Mouse (Mus musculus) limb, embryonic 12.5 days (tissue): Measurements from ENCODE around the gene Cad. TPM values are rescaled to one million over a fixed set of nuclear protein-coding genes. Genes with fewer than 3 reads are reported as not detected.

Source experiments
- ATAC-seq: fragments of 200-750 bp; cut with Nextera tagmentation; 2 replicates; pipeline ENCODE4 v1.8.0; 2017; ENCODE audit warnings: low read depth, moderate TSS enrichment; ENCODE audit not compliant: insufficient number of reproducible peaks, insufficient read depth, low FRiP score, low TSS enrichment
- H3K27ac ChIP-seq: fragments of 300-500 bp; sonication (generic); 2 replicates; pipeline ENCODE4 v1.5.1; 2016; ENCODE audit warnings: mild to moderate bottlenecking, moderate library complexity
- H3K27me3 ChIP-seq: fragments of 300-500 bp; sonication (generic); 2 replicates; pipeline ENCODE4 v1.6.1; 2016; ENCODE audit warnings: mild to moderate bottlenecking, moderate library complexity
- H3K36me3 ChIP-seq: fragments of 300-500 bp; sonication (generic); 2 replicates; pipeline ENCODE4 v1.6.1; 2016; ENCODE audit warnings: mild to moderate bottlenecking, moderate library complexity
- H3K4me1 ChIP-seq: fragments of 300-500 bp; sonication (generic); replicated peaks from 2 replicates; pipeline ENCODE4 v1.6.1; 2016
- H3K4me2 ChIP-seq: fragments of 300-500 bp; sonication (generic); 2 replicates; pipeline ENCODE4 v1.6.1; 2016; ENCODE audit warnings: mild to moderate bottlenecking, moderate library complexity
- H3K4me3 ChIP-seq: fragments of 300-500 bp; sonication (generic); replicated peaks from 2 replicates; pipeline ENCODE4 v1.5.1; 2016; ENCODE audit warnings: mild to moderate bottlenecking
- H3K9ac ChIP-seq: fragments of 300-500 bp; sonication (generic); replicated peaks from 2 replicates; pipeline ENCODE4 v1.6.1; 2016; ENCODE audit warnings: mild to moderate bottlenecking, moderate library complexity
- H3K9me3 ChIP-seq: fragments of 300-500 bp; sonication (generic); 2 replicates; pipeline ENCODE4 v1.6.1; 2016; ENCODE audit warnings: mild to moderate bottlenecking, moderate library complexity
- WGBS: fragments of 180-500 bp; shearing (Covaris S2); methylation state at CpG from one replicate; pipeline ENCODE4 v1.1.7; 2016; 5-methylcytosine and 5-hydroxymethylcytosine counted together
- polyA plus RNA-seq: library from polyadenylated mRNA; unstranded; fragments of >200 nt; fragmentation: Nextera tagmentation; extraction: Ambion mirVana; gene quantifications from 2 replicates; pipeline ENCODE4 v1.2.1, GENCODE M21; 2016

Gene Cad
- polyA plus RNA-seq, 1 experiment from 2014 or later: 48.0 TPM

DNA sequence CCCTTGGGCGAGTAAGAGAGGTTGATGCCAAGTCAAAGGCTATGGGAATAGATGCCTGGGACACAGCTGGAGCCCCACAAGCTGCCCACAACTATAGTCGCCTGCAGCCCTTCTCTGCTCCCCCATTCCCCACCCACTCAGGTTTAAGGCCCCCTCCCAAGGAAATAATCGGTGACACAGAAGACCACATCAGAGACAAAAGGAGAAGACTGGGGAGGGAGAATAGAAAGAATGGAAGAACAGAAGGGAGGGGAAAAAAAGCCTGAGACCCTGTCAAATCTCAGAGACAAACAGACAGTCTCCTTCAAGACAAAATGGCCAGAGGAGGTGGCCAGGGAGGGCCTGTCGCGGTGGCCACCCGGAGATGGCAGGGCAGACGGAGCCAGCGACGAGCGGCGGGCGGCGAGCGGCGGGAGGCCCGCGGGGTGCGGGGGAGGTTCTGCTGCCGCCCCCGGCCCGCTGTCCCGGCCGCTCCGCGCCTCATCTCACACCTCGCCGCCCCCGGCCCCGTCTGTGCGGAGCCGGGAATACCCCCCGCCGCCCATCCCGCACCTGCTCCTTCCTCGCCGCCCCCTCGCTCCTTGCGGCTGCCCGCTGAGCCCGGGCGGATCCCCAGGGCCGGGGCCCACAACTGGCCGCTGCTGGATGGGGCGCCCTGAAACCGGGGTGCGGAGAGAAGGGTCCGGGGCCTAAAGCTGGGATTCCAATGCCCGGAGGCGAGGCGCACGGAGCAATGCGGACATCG is 37.8 kb downstream of the Cad start:
- peak overlapping the region; percentile 43 for H3K4me3 ChIP-seq
- H3K27ac ChIP-seq: no peak overlapping the region
- peaks cover 30% of the 10 kb centered on the region for H3K4me1 ChIP-seq
- H3K9ac ChIP-seq: peak overlapping the region; percentile 52
- ATAC-seq: no peak
- H3K36me3 ChIP-seq: no peaks in the 10 kb centered on the region
- peak overlapping the region; percentile 69 for H3K4me2 ChIP-seq
- no peaks in the 10 kb centered on the region for H3K9me3 ChIP-seq
- 3% methylated on average over 52 of the region's 53 CpGs for WGBS
- peaks cover 100% of the 10 kb centered on the region for H3K27me3 ChIP-seq

DNA sequence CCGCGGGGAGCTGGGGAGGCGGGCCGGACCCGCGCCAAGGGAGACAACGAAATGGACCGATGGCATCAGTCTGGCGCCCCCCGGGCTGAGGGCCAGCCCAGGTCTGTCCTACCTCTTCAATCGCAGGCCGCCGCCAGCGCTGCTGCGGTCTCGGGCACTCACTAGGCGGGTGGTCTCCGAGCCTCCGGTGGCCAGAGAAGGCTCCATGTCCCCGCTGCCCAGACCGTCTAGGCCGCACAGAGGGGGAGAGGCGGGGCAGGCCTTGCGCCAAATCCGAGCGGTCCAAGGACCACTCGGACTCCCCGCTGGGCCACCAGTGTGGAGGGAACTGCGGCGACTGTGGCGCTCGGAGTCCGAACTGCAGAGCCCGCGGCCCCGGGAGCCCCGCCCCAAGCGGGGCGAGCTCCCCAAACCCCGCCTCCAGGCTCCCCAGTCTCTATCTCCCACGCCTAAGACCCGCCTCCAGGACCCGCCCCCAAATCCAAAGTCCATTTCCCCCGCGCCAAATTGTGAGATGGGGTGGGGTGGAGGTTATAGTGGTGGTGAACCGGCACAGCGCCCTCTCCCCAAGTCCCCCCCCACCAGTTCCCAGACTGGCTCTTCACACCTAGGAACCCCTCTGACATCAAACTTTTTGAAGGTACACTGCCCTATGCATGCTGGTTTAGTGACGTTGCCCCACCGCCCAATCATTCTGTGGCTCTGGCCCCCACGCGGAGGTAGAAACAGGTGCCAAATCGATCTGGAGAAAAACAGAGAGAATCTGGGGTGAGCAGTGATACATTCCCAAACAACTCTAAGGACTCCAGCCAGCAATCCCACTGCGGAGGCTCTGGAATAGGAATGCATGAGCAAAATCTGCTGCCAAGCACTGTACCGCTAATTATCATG is 38.8 kb downstream of the Cad start:
- Histone ChIP-seq H3K9ac (peak overlapping the region; percentile 52), H3K27me3 (peaks cover 100% of the 10 kb centered on the region), H3K4me3 (peak overlapping the region; percentile 43), H3K27ac (no peak overlapping the region), H3K4me1 (peaks cover 30% of the 10 kb centered on the region), H3K36me3 (no peaks in the 10 kb centered on the region), H3K4me2 (peak overlapping the region; percentile 69), H3K9me3 (no peaks in the 10 kb centered on the region)
- ATAC-seq: peak; percentile 33
- under 1% methylated on average over 54 of the region's 54 CpGs for WGBS

DNA sequence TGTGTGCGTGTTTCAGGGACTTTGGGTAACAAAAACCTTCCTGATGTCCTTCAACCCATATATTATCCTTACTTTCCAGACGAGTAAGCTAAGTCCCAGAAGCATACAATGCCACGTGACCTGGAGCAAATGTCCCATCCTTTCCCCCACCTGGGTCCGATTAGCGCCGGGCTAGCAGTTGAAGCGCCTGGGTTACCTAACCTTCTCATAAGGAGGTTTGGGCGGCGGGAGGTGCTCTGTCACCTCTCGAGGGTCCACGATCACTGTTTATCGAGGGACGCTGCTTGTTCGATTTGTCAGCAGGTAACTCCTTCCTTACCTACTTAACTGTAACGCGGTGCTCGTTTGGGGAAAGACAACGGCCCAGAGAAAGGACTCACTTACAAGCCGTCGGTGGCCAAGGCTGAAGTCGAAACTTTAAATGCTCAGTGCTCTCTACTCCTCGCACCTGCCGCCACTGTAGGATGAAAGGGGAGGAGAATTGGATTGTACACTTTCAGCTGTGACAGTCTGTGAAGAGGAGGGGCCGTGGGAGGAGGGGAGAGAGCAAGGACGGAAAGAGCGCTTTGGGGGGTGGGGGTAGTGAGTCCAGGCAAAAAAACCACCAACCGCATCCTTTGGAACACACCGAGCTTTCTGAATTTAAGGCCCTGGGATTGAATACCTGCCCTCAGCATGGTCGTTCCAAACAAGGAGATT is 39.7 kb downstream of the Cad start:
- WGBS: 3% methylated on average over 28 of the region's 29 CpGs
- H3K4me1 ChIP-seq: peaks cover 30% of the 10 kb centered on the region
- H3K27ac ChIP-seq: no peak overlapping the region
- peaks cover 99% of the 10 kb centered on the region for H3K27me3 ChIP-seq
- H3K9ac ChIP-seq: no peak overlapping the region
- no peaks in the 10 kb centered on the region for H3K36me3 ChIP-seq
- ATAC-seq: no peak
- peak overlapping the region; percentile 69 for H3K4me2 ChIP-seq
- H3K4me3 ChIP-seq: peak overlapping the region; percentile 26
- no peaks in the 10 kb centered on the region for H3K9me3 ChIP-seq

DNA sequence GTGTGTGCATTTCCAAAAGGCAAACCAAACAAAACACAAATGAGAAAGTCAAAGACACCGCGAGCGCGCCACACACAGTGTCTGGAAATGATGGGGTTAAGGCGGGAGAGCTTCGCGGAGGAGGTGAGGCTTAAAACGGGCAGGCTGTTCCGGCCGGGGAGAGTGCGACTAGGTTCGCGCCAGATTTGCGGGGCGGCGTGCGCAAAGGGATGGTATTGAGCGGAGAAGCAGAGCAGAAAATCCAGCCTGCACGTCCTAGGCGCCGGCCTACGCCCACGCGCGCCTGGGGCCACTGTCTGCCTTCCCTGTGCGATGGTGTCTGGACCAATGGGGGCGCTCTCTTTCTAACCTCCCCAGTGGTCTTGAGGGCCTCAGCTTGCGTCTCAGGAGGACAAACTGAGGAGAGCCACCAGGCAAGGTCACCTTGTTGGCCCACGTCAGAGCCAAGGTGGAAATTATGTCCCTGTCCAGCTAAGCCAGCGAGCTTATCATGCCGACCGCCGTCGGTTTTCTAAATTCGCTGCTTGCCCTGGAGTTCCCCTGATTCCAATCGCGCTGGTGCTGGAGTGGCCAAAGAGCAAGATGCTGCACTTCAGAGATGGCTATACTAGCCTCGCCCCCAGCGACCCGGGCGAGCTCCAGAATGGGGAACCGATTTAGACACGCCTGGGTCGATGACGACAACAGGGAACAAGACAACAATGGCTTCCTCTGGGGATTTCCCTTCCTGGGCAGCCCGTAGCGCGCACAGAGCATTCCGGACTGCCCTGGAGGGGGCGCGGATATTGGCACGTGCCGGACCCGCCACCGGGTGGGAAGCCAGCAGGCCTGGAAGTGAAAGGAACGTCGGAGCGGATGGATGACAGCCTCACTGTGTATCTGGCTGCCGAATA is 40.5 kb downstream of the Cad start:
- Histone ChIP-seq H3K4me2 (peak overlapping the region; percentile 69), H3K9ac (no peak overlapping the region), H3K4me3 (peak overlapping the region; percentile 26), H3K27me3 (peaks cover 98% of the 10 kb centered on the region), H3K36me3 (no peaks in the 10 kb centered on the region), H3K27ac (no peak overlapping the region), H3K4me1 (peaks cover 30% of the 10 kb centered on the region), H3K9me3 (no peaks in the 10 kb centered on the region)
- WGBS: under 1% methylated on average over 59 of the region's 59 CpGs
- ATAC-seq: no peak

- no peaks in the 10 kb centered on the region for H3K36me3 ChIP-seq
- no peak overlapping the region for H3K27ac ChIP-seq
- H3K4me1 ChIP-seq: peaks cover 30% of the 10 kb centered on the region
- peak overlapping the region; percentile 69 for H3K4me2 ChIP-seq
- no peaks in the 10 kb centered on the region for H3K9me3 ChIP-seq
- no peak overlapping the region for H3K9ac ChIP-seq
- H3K4me3 ChIP-seq: peak overlapping the region; percentile 26; the same call in 1 of the 2 replicates
- 20% methylated on average over 11 of the region's 11 CpGs for WGBS
- peaks cover 92% of the 10 kb centered on the region for H3K27me3 ChIP-seq
- no peak for ATAC-seq
Observed at GRCm38 (mm10) chr5:31095711-31096480, 41.3 kb downstream of the Cad start.

DNA sequence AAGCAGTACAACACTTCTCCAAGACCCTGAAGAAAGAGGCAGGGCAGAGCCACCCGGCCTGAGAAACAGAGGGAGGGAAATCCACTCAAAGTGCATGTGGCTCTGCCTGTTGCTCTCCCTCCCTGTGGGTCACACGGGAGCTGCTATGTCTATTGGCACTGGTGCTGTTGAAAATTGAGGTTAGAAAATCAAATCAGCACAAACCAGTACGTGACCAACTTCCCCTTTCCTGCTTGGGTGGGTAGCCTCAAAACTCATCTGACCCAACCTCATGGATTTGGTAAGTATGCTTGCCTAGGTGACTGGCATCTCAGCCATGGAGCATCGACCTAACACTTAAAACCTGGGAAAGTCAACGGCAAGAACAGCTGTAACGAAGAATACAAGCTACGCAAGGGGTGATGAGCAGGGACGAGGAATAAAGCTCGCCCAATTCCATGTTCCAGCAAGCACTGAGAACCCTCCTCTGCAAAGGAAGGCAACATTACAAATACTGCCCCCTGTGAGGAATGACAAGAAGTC is 51.3 kb downstream of the Cad start, which contains the start of gene Dnajc5g:
TSS of gene Dnajc5g (plus strand) at position 472 of the 522 bp plus-strand sequence.
- Histone ChIP-seq H3K36me3 (no peaks in the 10 kb centered on the region), H3K4me3 (no peak within 1 kb of the TSS), H3K9me3 (no peaks in the 10 kb centered on the region), H3K27ac (no peak within 1 kb of the TSS), H3K4me1 (no peaks in the 10 kb centered on the region), H3K9ac (no peak within 1 kb of the TSS), H3K27me3 (peaks cover 21% of the 10 kb centered on the region), H3K4me2 (no peak within 1 kb of the TSS)
- ATAC-seq: no peak
- WGBS: 80% methylated on average over 9 of the region's 9 CpGs

- no peak within 1 kb of the TSS for H3K4me3 ChIP-seq
- ATAC-seq: no peak
Observed at GRCm38 (mm10) chr5:31108000-31108490, 53.5 kb downstream of the Cad start, which contains the start of gene Slc30a3. Gene Slc30a3, minus strand, starts transcription at chr5:31108237.

GRCm38 (mm10) chr5:31110781-31111180 is 56.2 kb downstream of the Cad start:
- Histone ChIP-seq H3K4me2 (no peak overlapping the region), H3K4me3 (no peak overlapping the region), H3K27ac (no peak overlapping the region), H3K9ac (no peak overlapping the region), H3K9me3 (peaks cover 6% of the 10 kb centered on the region; the same call in 1 of the 2 replicates), H3K27me3 (peaks cover 5% of the 10 kb centered on the region; the same call in 1 of the 2 replicates), H3K36me3 (no peaks in the 10 kb centered on the region), H3K4me1 (no peaks in the 10 kb centered on the region)
- WGBS: 35% methylated on average over 7 of the region's 7 CpGs
- no peak for ATAC-seq

More at GRCm38 (mm10) chr5:31108000-31108490, 53.5 kb downstream of the Cad start, which contains the start of gene Slc30a3:
- H3K4me2 ChIP-seq: no peak within 1 kb of the TSS
- H3K27me3 ChIP-seq: peaks cover 21% of the 10 kb centered on the region
- 91% methylated on average over 18 of the region's 18 CpGs for WGBS
- no peaks in the 10 kb centered on the region for H3K4me1 ChIP-seq
- no peak within 1 kb of the TSS for H3K9ac ChIP-seq
- no peaks in the 10 kb centered on the region for H3K9me3 ChIP-seq
- H3K27ac ChIP-seq: no peak within 1 kb of the TSS
- no peaks in the 10 kb centered on the region for H3K36me3 ChIP-seq

GRCm38 (mm10) chr5:31116354-31116753 is 61.8 kb downstream of the Cad start, which contains the start of gene Trim54:
Gene Trim54, plus strand, starts transcription at chr5:31116712.
- Histone ChIP-seq H3K4me2 (no peak within 1 kb of the TSS), H3K27me3 (peaks cover 10% of the 10 kb centered on the region)
- whole genome bisulfite sequencing: 43% methylated on average over 3 of the region's 3 CpGs

More at GRCm38 (mm10) chr5:31116354-31116753, 61.8 kb downstream of the Cad start, which contains the start of gene Trim54:
- no peak for ATAC-seq
- Histone ChIP-seq H3K9ac (no peak within 1 kb of the TSS), H3K4me3 (no peak within 1 kb of the TSS), H3K4me1 (no peaks in the 10 kb centered on the region), H3K27ac (no peak within 1 kb of the TSS), H3K36me3 (no peaks in the 10 kb centered on the region), H3K9me3 (peaks cover 6% of the 10 kb centered on the region; the same call in 1 of the 2 replicates)
